Mouse (Mus musculus) cerebellum, adult 9-11 months (tissue): Measurements from ENCODE around the gene Ttn.

Experiments used
- DNase-seq: peaks from one replicate; pipeline ENCODE4 v3.0.0; 2022

The Ttn gene

GRCm38 (mm10) chr2:76817796-76818195 is 164.6 kb downstream of the Ttn start:
- DNase-seq = no peak

GRCm38 (mm10) chr2:76814048-76814817 is 168.1 kb downstream of the Ttn start:
- DNase-seq = no peak

GRCm38 (mm10) chr2:76811160-76811559 is 171.2 kb downstream of the Ttn start:
- no peak for DNase-seq

- no peak for DNase-seq
Observed at GRCm38 (mm10) chr2:76808334-76808733, 174.0 kb downstream of the Ttn start.

GRCm38 (mm10) chr2:76807284-76807683 is 175.1 kb downstream of the Ttn start:
- DNase-seq = no peak

- no peak for DNase-seq
Observed at GRCm38 (mm10) chr2:76806861-76807260, 175.5 kb downstream of the Ttn start.

- no peak for DNase-seq
Observed at GRCm38 (mm10) chr2:76806376-76806775, 176.0 kb downstream of the Ttn start.

- no peak for DNase-seq
Observed at GRCm38 (mm10) chr2:76805191-76805892, 177.0 kb downstream of the Ttn start.

GRCm38 (mm10) chr2:76784171-76784570 is 198.2 kb downstream of the Ttn start:
- DNase-seq = no peak

- DNase-seq = no peak
Observed at GRCm38 (mm10) chr2:76780792-76781191, 201.6 kb downstream of the Ttn start.

- no peak for DNase-seq
Observed at GRCm38 (mm10) chr2:76769831-76770230, 212.5 kb downstream of the Ttn start.

GRCm38 (mm10) chr2:76767231-76767630 is 215.1 kb downstream of the Ttn start:
- DNase-seq = no peak

- no peak for DNase-seq
Observed at GRCm38 (mm10) chr2:76764526-76764925, 217.8 kb downstream of the Ttn start.

- no peak for DNase-seq
Observed at GRCm38 (mm10) chr2:76762154-76762553, 220.2 kb downstream of the Ttn start.

GRCm38 (mm10) chr2:76756461-76756860 is 225.9 kb downstream of the Ttn start:
- DNase-seq = no peak

- no peak for DNase-seq
Observed at GRCm38 (mm10) chr2:76751993-76752392, 230.4 kb downstream of the Ttn start.

GRCm38 (mm10) chr2:76749341-76750110 is 232.8 kb downstream of the Ttn start:
- DNase-seq = no peak

- no peak for DNase-seq
Observed at GRCm38 (mm10) chr2:76748696-76749095, 233.7 kb downstream of the Ttn start.

GRCm38 (mm10) chr2:76719650-76720049 is 262.7 kb downstream of the Ttn start:
- DNase-seq = no peak

- DNase-seq = no peak
Observed at GRCm38 (mm10) chr2:76714984-76715383, 267.4 kb downstream of the Ttn start.

- DNase-seq = no peak
Observed at GRCm38 (mm10) chr2:76708512-76708911, 273.8 kb downstream of the Ttn start.

GRCm38 (mm10) chr2:76705655-76706054 is 276.7 kb downstream of the Ttn start:
- DNase-seq = no peak

- no peak for DNase-seq
Observed at GRCm38 (mm10) chr2:76702751-76703150, 279.6 kb downstream of the Ttn start.

GRCm38 (mm10) chr2:76702188-76702587 is 280.2 kb downstream of the Ttn start:
- DNase-seq = no peak
